ENCODE assay signal across 8 mouse cellular contexts in the genomic region with DNA sequence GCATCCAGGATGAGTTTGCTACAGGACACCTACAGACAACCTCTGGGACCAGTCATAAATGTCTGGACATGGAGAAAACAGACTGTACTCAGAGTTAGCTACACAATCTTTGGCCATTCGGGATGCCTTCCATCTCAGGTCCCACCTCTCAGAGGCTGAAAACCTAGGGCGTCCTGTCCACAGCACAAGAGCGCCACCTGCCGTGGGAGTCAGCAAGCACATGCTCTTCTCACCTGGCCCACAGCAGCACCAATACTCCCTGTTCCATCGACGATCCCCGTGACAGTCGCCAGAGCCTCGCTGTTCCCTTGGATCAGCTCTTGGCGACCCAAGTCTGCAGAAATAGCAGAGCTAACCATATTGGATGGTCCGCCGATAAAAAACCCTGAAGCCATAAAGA. TPM values are rescaled to one million over a fixed set of nuclear protein-coding genes. Genes with fewer than 3 reads are reported as not detected.
A peak's percentile ranks its signal among the peaks of the same experiment; 100 is the strongest.
DNase-seq lines count a peak whose midpoint lies in the region; ATAC-seq lines count a peak whose summit lies in the region.

No protein-coding gene starts in this region.

- no peak overlapping the region for H3K27ac ChIP-seq in embryonic facial prominence, embryonic 14.5 days (replicated peaks; ENCODE audit: low read depth, low read length)
- H3K27ac ChIP-seq in limb, embryonic 12.5 days = no peak overlapping the region

- 15% methylated on average over 12 of the region's 12 CpGs for WGBS in embryonic facial prominence, embryonic 14.5 days
- WGBS in limb, embryonic 12.5 days = 28% methylated on average over 12 of the region's 12 CpGs

- H3K36me3 ChIP-seq in embryonic facial prominence, embryonic 14.5 days (ENCODE audit: control insufficient read depth, insufficient read depth, low read length) = peaks cover 60% of the 10 kb centered on the region
- peaks cover 67% of the 10 kb centered on the region for H3K36me3 ChIP-seq in limb, embryonic 12.5 days

- peak; percentile 83 for ATAC-seq in embryonic facial prominence, embryonic 14.5 days (ENCODE audit: low read depth)
- ATAC-seq in limb, embryonic 12.5 days (ENCODE audit: insufficient number of reproducible peaks, insufficient read depth, low FRiP score, low TSS enrichment, low read depth) = 0 out of 2 replicates have a peak, but pooled peaks have one; percentile 29

- no peak overlapping the region for H3K4me3 ChIP-seq in embryonic facial prominence, embryonic 14.5 days (ENCODE audit: low read depth, low read length)
- no peak overlapping the region for H3K4me3 ChIP-seq in limb, embryonic 12.5 days (replicated peaks)

- no peaks in the 10 kb centered on the region for H3K9me3 ChIP-seq in embryonic facial prominence, embryonic 14.5 days (ENCODE audit: control insufficient read depth, low read length)
- no peaks in the 10 kb centered on the region for H3K9me3 ChIP-seq in limb, embryonic 12.5 days

- H3K4me1 ChIP-seq in embryonic facial prominence, embryonic 14.5 days (ENCODE audit: control insufficient read depth, insufficient read depth, low read length) = no peaks in the 10 kb centered on the region
- H3K4me1 ChIP-seq in limb, embryonic 12.5 days (replicated peaks) = peaks cover 24% of the 10 kb centered on the region

- no peaks in the 10 kb centered on the region for H3K27me3 ChIP-seq in embryonic facial prominence, embryonic 14.5 days (replicated peaks; ENCODE audit: control insufficient read depth, insufficient read depth, low read length)
- no peaks in the 10 kb centered on the region for H3K27me3 ChIP-seq in limb, embryonic 12.5 days

- H3K4me2 ChIP-seq in embryonic facial prominence, embryonic 14.5 days (ENCODE audit: low read depth, low read length) = no peak overlapping the region
- no peak overlapping the region for H3K4me2 ChIP-seq in limb, embryonic 12.5 days

- no peak overlapping the region for H3K9ac ChIP-seq in embryonic facial prominence, embryonic 14.5 days (ENCODE audit: low read depth, low read length)
- no peak overlapping the region for H3K9ac ChIP-seq in limb, embryonic 12.5 days (replicated peaks)

- peak; percentile 77 for DNase-seq in 416B (ENCODE audit: low read depth)
- peak; percentile 85 to 90 for DNase-seq in adrenal gland, postnatal 36 days
- peak; percentile 78 for DNase-seq in embryonic facial prominence, embryonic 14.5 days (ENCODE audit: low spot score)
- peak; percentile 81 for DNase-seq in heart, adult 8-10 months (ENCODE audit: low spot score)
- DNase-seq in kidney, adult 9 months = peak; percentile 80
- peak; percentile 29 to 53 for DNase-seq in monocyte, adult 2 months (ENCODE audit: low read depth in 1 of 2, low spot score in 2 of 2)
- peak; percentile 65 to 78 for DNase-seq in spleen, postnatal 14 days (ENCODE audit: low spot score in 2 of 2)

RNA-seq across cellular contexts. Expression of gene Slc37a3, which starts 33.5 kb away (rescaled TPM):
- 10 to 100 TPM; 38.9 to 39.5 TPM for total RNA-seq in adrenal gland, postnatal 36 days (2021)
- polyA plus RNA-seq in embryonic facial prominence, embryonic 14.5 days (2014; fragmentation: Nextera tagmentation; extraction: Ambion mirVana) = 56.9 and 57.3 TPM in 2 replicates
- total RNA-seq in heart, adult 8-10 months (2022) = 10 to 100 TPM; 18.9 to 25.0 (median 19.7) TPM
- 55.7 and 60.3 TPM in 2 replicates for polyA plus RNA-seq in limb, embryonic 12.5 days (2016; fragmentation: Nextera tagmentation; extraction: Ambion mirVana)

RNA-seq across cellular contexts. Expression of gene Rab19, which starts 37.0 kb away (rescaled TPM):
- total RNA-seq in adrenal gland, postnatal 36 days (2021) = under 1 TPM; 0.40 to 0.59 TPM
- polyA plus RNA-seq in embryonic facial prominence, embryonic 14.5 days (2014; fragmentation: Nextera tagmentation; extraction: Ambion mirVana) = 0.93 and 1.8 TPM in 2 replicates
- total RNA-seq in heart, adult 8-10 months (2022) = under 1 TPM in 3 of 4 experiments, not detected in 1; 0.29 to 0.75 (median 0.44) TPM
- polyA plus RNA-seq in limb, embryonic 12.5 days (2016; fragmentation: Nextera tagmentation; extraction: Ambion mirVana) = 0.74 and 0.81 TPM in 2 replicates
